13 mouse cellular contexts compared by ENCODE assay signal in the genomic region with DNA sequence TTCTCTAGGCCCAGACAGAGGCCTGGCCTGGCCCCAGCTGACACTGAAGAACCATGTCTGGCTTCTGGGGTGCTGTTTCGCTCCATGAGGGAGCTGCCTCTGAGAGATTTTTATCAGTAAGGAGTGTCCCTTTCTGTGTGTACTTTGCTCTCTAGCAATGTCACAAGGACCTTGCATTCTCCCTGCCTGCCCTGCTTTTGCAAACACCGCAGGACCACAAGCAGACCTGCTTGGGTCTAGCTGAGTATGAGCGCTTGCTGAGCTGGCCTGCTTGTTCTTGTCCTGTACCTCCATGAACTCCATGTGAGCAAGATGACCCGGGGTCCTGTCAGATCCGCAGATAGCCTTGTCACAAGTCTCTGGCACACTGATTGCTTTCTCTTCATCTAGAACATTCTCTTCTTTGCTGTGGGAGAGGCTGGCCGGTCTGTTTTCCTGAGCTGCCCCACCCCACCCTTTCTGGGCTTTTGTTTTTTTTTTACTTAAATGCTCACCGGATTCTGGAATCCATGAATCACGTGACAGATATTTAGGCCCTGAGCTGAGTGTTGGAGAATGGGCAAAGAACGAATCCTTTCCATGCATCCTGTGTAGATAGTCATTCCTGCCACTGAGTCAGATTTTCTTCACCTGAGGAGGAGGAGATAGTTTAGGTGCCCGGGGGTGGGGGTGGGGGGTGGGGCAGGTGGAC. TPM values are rescaled to one million over a fixed set of nuclear protein-coding genes. Genes with fewer than 3 reads are reported as not detected.
DNase-seq lines count a peak whose midpoint lies in the region; ATAC-seq lines count a peak whose summit lies in the region.
"Had no signal": no experiment of that assay in that cellular context is flagged by ENCODE, and none has a peak within 500 bp of the region (broad histone marks: within the 10 kb centered on the region; RNA-seq: fewer than 3 reads in every experiment).

No protein-coding gene starts in this region.

- peak overlapping the region; percentile 61; the same call in 1 of the 2 replicates for H3K9ac ChIP-seq in heart, embryonic 13.5 days
- H3K9ac ChIP-seq in heart, embryonic 12.5 days, result no peak overlapping the region
- no peak overlapping the region for H3K9ac ChIP-seq in liver, embryonic 16.5 days (ENCODE audit: low read depth, low read length)
- H3K9ac ChIP-seq in liver, embryonic 11.5 days (ENCODE audit: low read depth, low read length), result no peak overlapping the region
- H3K9ac ChIP-seq in intestine, embryonic 16.5 days (ENCODE audit: low read depth, low read length), result peak overlapping the region; percentile 39; the same call in 1 of the 2 replicates
- H3K9ac ChIP-seq in stomach, embryonic 14.5 days (replicated peaks; ENCODE audit: low read depth, low read length), result no peak overlapping the region
- H3K9ac ChIP-seq: hindbrain, embryonic 14.5 days had no signal

- ATAC-seq in heart, embryonic 13.5 days (ENCODE audit: extremely low read depth, insufficient number of reproducible peaks, low FRiP score, low TSS enrichment), result no peak
- no peak for ATAC-seq in heart, embryonic 12.5 days (ENCODE audit: insufficient number of reproducible peaks, low FRiP score)
- 0 out of 2 replicates have a peak, but pooled peaks have one; percentile 35 for ATAC-seq in liver, embryonic 16.5 days (ENCODE audit: low read depth)
- no peak for ATAC-seq in liver, embryonic 11.5 days (replicated peaks; ENCODE audit: low FRiP score)
- ATAC-seq in intestine, embryonic 16.5 days, result peak; percentile 45
- ATAC-seq in stomach, embryonic 14.5 days (ENCODE audit: insufficient number of reproducible peaks, insufficient read depth, low FRiP score, low read depth), result no peak

- H3K27ac ChIP-seq in heart, embryonic 13.5 days (replicated peaks), result peak overlapping the region; percentile 42
- no peak overlapping the region; the same call in 1 of the 2 replicates for H3K27ac ChIP-seq in heart, embryonic 12.5 days (ENCODE audit: poor library complexity, severe bottlenecking)
- no peak overlapping the region for H3K27ac ChIP-seq in liver, embryonic 16.5 days (ENCODE audit: low read length)
- H3K27ac ChIP-seq in liver, embryonic 11.5 days (ENCODE audit: low read depth, low read length), result no peak overlapping the region
- peak overlapping the region; percentile 80 for H3K27ac ChIP-seq in intestine, embryonic 16.5 days (ENCODE audit: low read length)
- peak overlapping the region; percentile 84; the same call in 1 of the 2 replicates for H3K27ac ChIP-seq in stomach, embryonic 14.5 days (ENCODE audit: low read length)
- H3K27ac ChIP-seq: hindbrain, embryonic 14.5 days; macrophage had no signal

- no peaks in the 10 kb centered on the region for H3K9me3 ChIP-seq in heart, embryonic 13.5 days
- no peaks in the 10 kb centered on the region for H3K9me3 ChIP-seq in heart, embryonic 12.5 days (replicated peaks)
- no peaks in the 10 kb centered on the region for H3K9me3 ChIP-seq in liver, embryonic 16.5 days (replicated peaks; ENCODE audit: control insufficient read depth, low read length)
- no peaks in the 10 kb centered on the region for H3K9me3 ChIP-seq in liver, embryonic 11.5 days (ENCODE audit: control insufficient read depth, low read length)
- H3K9me3 ChIP-seq in intestine, embryonic 16.5 days (ENCODE audit: control insufficient read depth, low read length), result no peaks in the 10 kb centered on the region
- no peaks in the 10 kb centered on the region for H3K9me3 ChIP-seq in stomach, embryonic 14.5 days (ENCODE audit: control insufficient read depth, low read depth, low read length)

- H3K27me3 ChIP-seq in heart, embryonic 13.5 days (replicated peaks), result no peaks in the 10 kb centered on the region
- H3K27me3 ChIP-seq in heart, embryonic 12.5 days (replicated peaks), result no peaks in the 10 kb centered on the region
- no peaks in the 10 kb centered on the region for H3K27me3 ChIP-seq in liver, embryonic 16.5 days (ENCODE audit: control insufficient read depth, insufficient read depth, low read depth, low read length)
- peaks cover 2% of the 10 kb centered on the region; the same call in 1 of the 2 replicates for H3K27me3 ChIP-seq in liver, embryonic 11.5 days (replicated peaks; ENCODE audit: control insufficient read depth, insufficient read depth, low read length)
- H3K27me3 ChIP-seq in intestine, embryonic 16.5 days (replicated peaks; ENCODE audit: control insufficient read depth, insufficient read depth, low read length), result no peaks in the 10 kb centered on the region
- H3K27me3 ChIP-seq in stomach, embryonic 14.5 days (ENCODE audit: control insufficient read depth, insufficient read depth, low read length), result no peaks in the 10 kb centered on the region

- 38% methylated on average over 10 of the region's 10 CpGs for WGBS in heart, embryonic 13.5 days
- 43% methylated on average over 10 of the region's 10 CpGs for WGBS in heart, embryonic 12.5 days
- 60% methylated on average over 10 of the region's 10 CpGs for WGBS in liver, embryonic 16.5 days (ENCODE audit: insufficient replicate concordance)
- WGBS in liver, embryonic 11.5 days, result 63% methylated on average over 10 of the region's 10 CpGs
- 53% methylated on average over 10 of the region's 10 CpGs for WGBS in intestine, embryonic 16.5 days
- 51% methylated on average over 10 of the region's 10 CpGs for WGBS in stomach, embryonic 14.5 days

- H3K4me3 ChIP-seq in heart, embryonic 13.5 days, result no peak overlapping the region
- no peak overlapping the region for H3K4me3 ChIP-seq in heart, embryonic 12.5 days
- H3K4me3 ChIP-seq in liver, embryonic 16.5 days (ENCODE audit: low read depth, low read length), result no peak overlapping the region
- no peak overlapping the region for H3K4me3 ChIP-seq in liver, embryonic 11.5 days (ENCODE audit: low read depth, low read length)
- no peak overlapping the region for H3K4me3 ChIP-seq in intestine, embryonic 16.5 days (ENCODE audit: low read length)
- no peak overlapping the region for H3K4me3 ChIP-seq in stomach, embryonic 14.5 days (ENCODE audit: low read depth, low read length)

- no peaks in the 10 kb centered on the region for H3K36me3 ChIP-seq in heart, embryonic 13.5 days
- no peaks in the 10 kb centered on the region for H3K36me3 ChIP-seq in heart, embryonic 12.5 days
- no peaks in the 10 kb centered on the region for H3K36me3 ChIP-seq in liver, embryonic 16.5 days (ENCODE audit: control insufficient read depth, insufficient read depth)
- no peaks in the 10 kb centered on the region for H3K36me3 ChIP-seq in liver, embryonic 11.5 days (ENCODE audit: control insufficient read depth, insufficient read depth, low read length)
- H3K36me3 ChIP-seq in intestine, embryonic 16.5 days (ENCODE audit: control insufficient read depth, insufficient read depth, low read length), result peaks cover 2% of the 10 kb centered on the region; the same call in 1 of the 2 replicates
- no peaks in the 10 kb centered on the region for H3K36me3 ChIP-seq in stomach, embryonic 14.5 days (ENCODE audit: control insufficient read depth, insufficient read depth, low read length)

- no peak overlapping the region for H3K4me2 ChIP-seq in heart, embryonic 13.5 days
- H3K4me2 ChIP-seq in heart, embryonic 12.5 days, result no peak overlapping the region
- H3K4me2 ChIP-seq in liver, embryonic 16.5 days (ENCODE audit: low read depth, low read length), result no peak overlapping the region
- no peak overlapping the region for H3K4me2 ChIP-seq in liver, embryonic 11.5 days
- H3K4me2 ChIP-seq in intestine, embryonic 16.5 days (ENCODE audit: low read depth, low read length), result peak overlapping the region; percentile 32
- no peak overlapping the region for H3K4me2 ChIP-seq in stomach, embryonic 14.5 days (replicated peaks; ENCODE audit: low read depth, low read length)
- H3K4me2 ChIP-seq: hindbrain, embryonic 14.5 days had no signal

- peaks cover 85% of the 10 kb centered on the region for H3K4me1 ChIP-seq in heart, embryonic 13.5 days
- peaks cover 84% of the 10 kb centered on the region for H3K4me1 ChIP-seq in heart, embryonic 12.5 days (replicated peaks)
- 0 out of 2 replicates have a peak, but pooled peaks cover 2% of the 10 kb centered on the region for H3K4me1 ChIP-seq in liver, embryonic 16.5 days (ENCODE audit: control insufficient read depth, low read depth, low read length)
- H3K4me1 ChIP-seq in liver, embryonic 11.5 days (replicated peaks; ENCODE audit: control insufficient read depth, insufficient read depth, low read length), result no peaks in the 10 kb centered on the region
- peaks cover 63% of the 10 kb centered on the region for H3K4me1 ChIP-seq in intestine, embryonic 16.5 days (ENCODE audit: control insufficient read depth, insufficient read depth, low read length)
- peaks cover 47% of the 10 kb centered on the region for H3K4me1 ChIP-seq in stomach, embryonic 14.5 days (ENCODE audit: control insufficient read depth, insufficient read depth, low read length)

- DNase-seq in liver, embryonic 11.5 days (ENCODE audit: low spot score), result no peak
- DNase-seq in cerebellum, adult 18-20 months, result no peak
- DNase-seq in Muller cell, postnatal 12 days (ENCODE audit: inconsistent ontology term), result no peak
- DNase-seq: adrenal gland, adult 8-10 months; cerebellum, postnatal 14 days; thymus, postnatal 36 days had no signal

RNA-seq across cellular contexts. Expression of a gene that starts 11.8 kb away (rescaled TPM):
- 205 and 215 TPM in 2 replicates for polyA plus RNA-seq in heart, embryonic 13.5 days (2015; fragmentation: Nextera tagmentation; extraction: Ambion mirVana)
- polyA plus RNA-seq in heart, embryonic 12.5 days (2016; fragmentation: Nextera tagmentation; extraction: Ambion mirVana), result 186 and 190 TPM in 2 replicates
- polyA plus RNA-seq in liver, embryonic 16.5 days (2015; fragmentation: Nextera tagmentation; extraction: Ambion mirVana), result 163 and 188 TPM in 2 replicates
- polyA plus RNA-seq in liver, embryonic 11.5 days (2014; fragmentation: Nextera tagmentation; extraction: Ambion mirVana), result 76.4 and 85.4 TPM in 2 replicates
- 177 TPM in 2 replicates for polyA plus RNA-seq in intestine, embryonic 16.5 days (2015; fragmentation: Nextera tagmentation; extraction: Ambion mirVana)
- 204 and 219 TPM in 2 replicates for polyA plus RNA-seq in stomach, embryonic 14.5 days (2014; fragmentation: Nextera tagmentation; extraction: Ambion mirVana)

Comparison
In these comparisons a context has a peak if more than half of its experiments do, and no peak if none do; other contexts are left out.
1. ATAC-seq: peak in liver, embryonic 16.5 days (single experiment) and intestine, embryonic 16.5 days (single experiment); none in heart, embryonic 13.5 days (single experiment), heart, embryonic 12.5 days (single experiment), liver, embryonic 11.5 days (single experiment) and stomach, embryonic 14.5 days (single experiment).
2. H3K27ac ChIP-seq: peak in heart, embryonic 13.5 days (single experiment), intestine, embryonic 16.5 days (single experiment) and stomach, embryonic 14.5 days (single experiment); none in heart, embryonic 12.5 days (single experiment), liver, embryonic 16.5 days (single experiment) and liver, embryonic 11.5 days (single experiment).
3. H3K9ac ChIP-seq: peak in heart, embryonic 13.5 days (single experiment) and intestine, embryonic 16.5 days (single experiment); none in heart, embryonic 12.5 days (single experiment), liver, embryonic 16.5 days (single experiment), liver, embryonic 11.5 days (single experiment) and stomach, embryonic 14.5 days (single experiment).